Mouse (Mus musculus) lung, postnatal 36 days (tissue): ENCODE measurements around the gene Rtn2.

Experiments used
- DNase-seq: peaks from one replicate; pipeline ENCODE4 v3.0.0; 2022; ENCODE audit warnings: mixed read lengths

The Rtn2 gene

GRCm38 (mm10) chr7:19320637-19321036 lies 38.2 kb downstream of the Rtn2 start:
- no peak for DNase-seq

GRCm38 (mm10) chr7:19321464-19321863 lies 39.0 kb downstream of the Rtn2 start:
- DNase-seq: peak; percentile 58

- DNase-seq: no peak
These were observed 40.1 kb downstream of the Rtn2 start for GRCm38 (mm10) chr7:19322489-19322888.

GRCm38 (mm10) chr7:19324221-19324620 lies 41.8 kb downstream of the Rtn2 start:
- no peak for DNase-seq

GRCm38 (mm10) chr7:19325262-19326199 lies 43.1 kb downstream of the Rtn2 start:
- DNase-seq: no peak

- DNase-seq: peak; percentile 96
These were observed 43.9 kb downstream of the Rtn2 start for GRCm38 (mm10) chr7:19326359-19326758.

GRCm38 (mm10) chr7:19327128-19327527 lies 44.7 kb downstream of the Rtn2 start:
- peak; percentile 97 for DNase-seq

GRCm38 (mm10) chr7:19327782-19328181 lies 45.4 kb downstream of the Rtn2 start:
- no peak for DNase-seq

GRCm38 (mm10) chr7:19328425-19328824 lies 46.0 kb downstream of the Rtn2 start:
- DNase-seq: no peak

- DNase-seq: no peak
These were observed 49.5 kb downstream of the Rtn2 start for GRCm38 (mm10) chr7:19331910-19332309.

GRCm38 (mm10) chr7:19332709-19333352 lies 50.4 kb downstream of the Rtn2 start:
- peak; percentile 82 for DNase-seq

GRCm38 (mm10) chr7:19335583-19335982 lies 53.2 kb downstream of the Rtn2 start:
- DNase-seq: peak; percentile 44

- no peak for DNase-seq
These were observed 54.7 kb downstream of the Rtn2 start for GRCm38 (mm10) chr7:19337122-19337521.

GRCm38 (mm10) chr7:19338060-19338459 lies 55.6 kb downstream of the Rtn2 start:
- peak; percentile 55 for DNase-seq

- no peak for DNase-seq
These were observed 56.2 kb downstream of the Rtn2 start for GRCm38 (mm10) chr7:19338596-19338995.

- no peak for DNase-seq
These were observed 58.8 kb downstream of the Rtn2 start for GRCm38 (mm10) chr7:19341250-19341649.

GRCm38 (mm10) chr7:19341761-19342409 lies 59.5 kb downstream of the Rtn2 start:
- no peak for DNase-seq

- DNase-seq: peak; percentile 92
These were observed 60.1 kb downstream of the Rtn2 start for GRCm38 (mm10) chr7:19342481-19343027.

GRCm38 (mm10) chr7:19343210-19343808 lies 60.9 kb downstream of the Rtn2 start:
- DNase-seq: peak; percentile 85

- DNase-seq: no peak
These were observed 61.9 kb downstream of the Rtn2 start, which contains the start of gene Ercc1 for GRCm38 (mm10) chr7:19344237-19344847. Ercc1 (plus strand) TSS chr7:19344778.

GRCm38 (mm10) chr7:19344938-19345471 lies 62.6 kb downstream of the Rtn2 start:
- peak; percentile 97 for DNase-seq
